Mouse (Mus musculus) midbrain, embryonic 16.5 days (tissue): ENCODE data around the gene Plpp4. TPM values are rescaled to one million over a fixed set of nuclear protein-coding genes. Genes with fewer than 3 reads are reported as not detected.
A peak's percentile ranks its signal among the peaks of the same experiment; 100 is the strongest.

ENCODE experiments used
- ATAC-seq: fragments of 200-750 bp; cut with Nextera tagmentation; 2 replicates; pipeline ENCODE4 v1.8.0; 2017; ENCODE audit warnings: moderate TSS enrichment
- H3K27ac ChIP-seq: fragments of 300-500 bp; sonication (generic); 2 replicates; pipeline ENCODE4 v1.5.1; 2014; ENCODE audit warnings: mild to moderate bottlenecking, low read length, mixed read lengths
- H3K27me3 ChIP-seq: fragments of 300-500 bp; sonication (generic); 2 replicates; pipeline ENCODE4 v1.6.1; 2014; ENCODE audit warnings: low read depth, low read length, mixed read lengths; ENCODE audit not compliant: control insufficient read depth, insufficient read depth
- H3K36me3 ChIP-seq: fragments of 300-500 bp; sonication (generic); 2 replicates; pipeline ENCODE4 v1.6.1; 2014; ENCODE audit warnings: mild to moderate bottlenecking, low read length, moderate library complexity, mixed read lengths; ENCODE audit not compliant: control insufficient read depth, insufficient read depth
- H3K4me1 ChIP-seq: fragments of 300-500 bp; sonication (generic); 2 replicates; pipeline ENCODE4 v1.6.1; 2014; ENCODE audit warnings: mild to moderate bottlenecking, low read length, mixed read lengths; ENCODE audit not compliant: control insufficient read depth, insufficient read depth
- H3K4me2 ChIP-seq: fragments of 300-500 bp; sonication (generic); 2 replicates; pipeline ENCODE4 v1.6.1; 2014; ENCODE audit warnings: mild to moderate bottlenecking, low read length, mixed read lengths
- H3K4me3 ChIP-seq: fragments of 300-500 bp; sonication (generic); 2 replicates; pipeline ENCODE4 v1.5.1; 2014; ENCODE audit warnings: low read depth, mild to moderate bottlenecking, low read length, moderate library complexity, mixed read lengths
- H3K9ac ChIP-seq: fragments of 300-500 bp; sonication (generic); 2 replicates; pipeline ENCODE4 v1.6.1; 2014; ENCODE audit warnings: low read depth, low read length, mixed read lengths
- H3K9me3 ChIP-seq: fragments of 300-500 bp; sonication (generic); replicated peaks from 2 replicates; pipeline ENCODE4 v1.6.1; 2014; ENCODE audit warnings: mild to moderate bottlenecking, low read length, mixed read lengths; ENCODE audit not compliant: control insufficient read depth, poor library complexity, severe bottlenecking
- WGBS: fragments of 180-500 bp; shearing (Covaris S2); extraction: QIAGEN DNeasy Blood & Tissue Kit; methylation state at CpG from one replicate; pipeline ENCODE4 v1.1.7; 2014; 5-methylcytosine and 5-hydroxymethylcytosine counted together
- polyA plus RNA-seq: library from polyadenylated mRNA; unstranded; fragments of >200 nt; fragmentation: Nextera tagmentation; extraction: Ambion mirVana; gene quantifications from 2 replicates; pipeline ENCODE4 v1.2.1, GENCODE M21; 2015

The Plpp4 gene
- polyA plus RNA-seq, 1 experiment from 2014 or later, result 11.9 TPM

DNA sequence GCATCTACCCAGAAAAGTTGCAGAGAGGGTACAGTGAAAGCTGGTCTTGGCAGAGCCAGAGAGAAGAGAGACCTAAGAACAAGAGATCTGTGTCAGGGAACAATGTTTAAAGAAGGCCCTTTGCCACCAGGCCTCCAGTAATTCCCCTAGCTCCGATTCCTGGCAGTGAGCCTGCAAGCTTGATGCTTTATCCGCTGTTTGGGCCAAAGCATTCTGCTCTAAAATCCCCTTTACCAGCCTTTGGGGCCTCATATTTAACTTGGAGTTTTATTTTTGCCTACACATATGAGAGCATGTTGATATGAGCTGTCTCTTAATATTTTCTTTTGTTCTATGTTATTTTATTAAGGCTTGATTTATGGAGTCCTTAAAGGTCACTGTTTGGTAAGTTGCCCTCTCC, 57.1 kb downstream of the Plpp4 start:
- peaks cover 2% of the 10 kb centered on the region; the same call in 1 of the 2 replicates for H3K4me1 ChIP-seq

DNA sequence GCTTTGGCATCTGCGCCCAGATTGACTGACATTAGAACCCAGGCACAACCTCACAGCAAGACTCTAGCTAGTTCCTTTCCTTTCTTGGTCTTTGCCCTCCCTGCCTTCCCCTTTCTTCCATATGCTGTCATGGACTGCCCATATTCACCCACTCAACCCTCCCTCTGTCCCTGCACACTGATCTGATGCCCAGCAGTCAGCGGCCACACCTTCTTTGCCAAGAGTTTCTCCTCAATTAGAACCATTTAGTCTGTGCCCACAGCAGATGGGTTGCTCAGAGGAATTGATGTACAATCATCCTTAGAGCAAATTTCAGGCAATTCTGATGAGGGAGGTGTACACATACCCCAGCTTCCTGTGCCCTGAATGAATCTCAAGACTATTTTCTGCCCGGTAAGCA, 83.3 kb downstream of the Plpp4 start:
- no peak overlapping the region for H3K27ac ChIP-seq
- no peak for ATAC-seq
- H3K36me3 ChIP-seq, result no peaks in the 10 kb centered on the region
- H3K4me2 ChIP-seq, result no peak overlapping the region
- no peaks in the 10 kb centered on the region for H3K4me1 ChIP-seq
- no peaks in the 10 kb centered on the region for H3K27me3 ChIP-seq
- H3K4me3 ChIP-seq, result no peak overlapping the region
- WGBS, result 94% methylated on average over 3 of the region's 3 CpGs
- 0 out of 2 replicates have a peak, but pooled peaks cover 2% of the 10 kb centered on the region for H3K9me3 ChIP-seq
- H3K9ac ChIP-seq, result no peak overlapping the region

More for the DNA sequence above, 57.1 kb downstream of the Plpp4 start:
- no peak for ATAC-seq
- Histone ChIP-seq H3K27me3 (no peaks in the 10 kb centered on the region), H3K4me3 (no peak overlapping the region), H3K9me3 (no peaks in the 10 kb centered on the region), H3K27ac (no peak overlapping the region), H3K36me3 (no peaks in the 10 kb centered on the region), H3K4me2 (no peak overlapping the region), H3K9ac (no peak overlapping the region)
- WGBS, result 54% methylated on average over 2 of the region's 2 CpGs

DNA sequence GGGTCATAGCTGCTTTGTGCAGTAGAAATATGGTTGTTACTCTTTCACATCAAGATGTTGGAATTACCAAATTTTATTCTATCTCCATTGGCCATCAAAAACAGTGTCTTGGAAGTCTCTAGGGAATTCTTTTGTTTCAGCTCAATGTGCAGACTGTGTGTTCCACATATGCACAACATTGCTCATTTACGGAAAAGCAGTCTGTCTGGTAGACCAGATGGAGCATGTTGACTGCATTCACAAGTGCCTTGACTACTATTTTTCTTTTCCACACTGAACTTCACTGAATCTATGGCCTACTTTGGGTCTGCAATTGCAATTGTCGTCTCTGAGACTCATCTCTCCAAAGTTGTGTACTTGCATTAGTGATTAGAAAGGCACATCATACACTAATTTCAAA, 98.7 kb downstream of the Plpp4 start:
- Histone ChIP-seq H3K4me2 (no peak overlapping the region), H3K4me1 (no peaks in the 10 kb centered on the region), H3K9ac (no peak overlapping the region), H3K27ac (no peak overlapping the region), H3K27me3 (no peaks in the 10 kb centered on the region), H3K9me3 (no peaks in the 10 kb centered on the region), H3K4me3 (no peak overlapping the region), H3K36me3 (no peaks in the 10 kb centered on the region)
- WGBS, result 95% methylated on average over 2 of the region's 2 CpGs
- ATAC-seq, result no peak

DNA sequence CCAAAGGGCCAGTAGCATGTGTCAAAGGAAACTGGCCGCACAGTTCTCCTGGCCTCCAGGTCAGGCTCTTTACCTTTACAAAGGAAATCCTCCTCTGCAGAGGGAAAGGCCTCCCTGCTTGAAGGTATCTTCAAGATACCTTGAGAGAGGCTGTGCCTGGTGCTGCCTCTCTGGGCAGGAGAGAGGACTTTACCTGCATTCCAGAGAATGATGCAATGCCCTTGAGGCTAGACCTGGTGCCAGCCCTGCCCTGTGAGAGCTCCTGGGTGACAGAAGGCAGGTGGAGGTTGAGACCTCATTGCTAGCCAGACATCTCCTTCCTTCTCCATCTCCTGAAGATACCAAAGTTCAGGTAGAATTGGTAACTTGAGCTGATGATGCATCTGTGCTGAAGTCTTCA, 118.5 kb downstream of the Plpp4 start:
- ATAC-seq, result no peak
- H3K36me3 ChIP-seq, result no peaks in the 10 kb centered on the region

DNA sequence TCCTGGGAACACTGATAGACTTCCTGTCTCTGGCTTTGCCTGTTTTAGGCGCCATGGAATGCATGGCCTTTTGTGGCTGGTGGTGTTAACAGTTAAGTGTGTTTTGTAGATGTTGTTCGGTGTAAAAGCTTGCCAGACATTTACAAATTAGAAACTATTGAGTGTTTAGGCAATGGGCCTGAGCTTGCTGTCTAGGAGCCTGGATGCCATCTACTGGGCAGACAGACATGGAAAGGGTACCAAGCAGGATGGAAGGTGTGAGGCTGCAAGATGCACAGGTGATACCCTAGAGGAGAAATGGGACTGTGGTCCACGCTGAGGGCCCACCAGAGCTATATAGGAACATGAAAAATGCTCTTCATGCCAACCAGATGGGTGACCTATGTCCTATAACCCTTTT, 128.3 kb downstream of the Plpp4 start:
- Histone ChIP-seq H3K9me3 (no peaks in the 10 kb centered on the region; the same call in 1 of the 2 replicates), H3K27ac (no peak overlapping the region), H3K9ac (no peak overlapping the region), H3K4me1 (no peaks in the 10 kb centered on the region), H3K27me3 (no peaks in the 10 kb centered on the region), H3K36me3 (no peaks in the 10 kb centered on the region), H3K4me3 (no peak overlapping the region), H3K4me2 (no peak overlapping the region)
- WGBS, result 72% methylated on average over 3 of the region's 3 CpGs
- ATAC-seq, result no peak

More for the DNA sequence above, 118.5 kb downstream of the Plpp4 start:
- WGBS, result 86% methylated on average over 1 of the region's 1 CpGs
- Histone ChIP-seq H3K4me2 (no peak overlapping the region), H3K4me3 (no peak overlapping the region), H3K27ac (no peak overlapping the region), H3K9ac (no peak overlapping the region), H3K9me3 (no peaks in the 10 kb centered on the region), H3K27me3 (no peaks in the 10 kb centered on the region), H3K4me1 (no peaks in the 10 kb centered on the region)

DNA sequence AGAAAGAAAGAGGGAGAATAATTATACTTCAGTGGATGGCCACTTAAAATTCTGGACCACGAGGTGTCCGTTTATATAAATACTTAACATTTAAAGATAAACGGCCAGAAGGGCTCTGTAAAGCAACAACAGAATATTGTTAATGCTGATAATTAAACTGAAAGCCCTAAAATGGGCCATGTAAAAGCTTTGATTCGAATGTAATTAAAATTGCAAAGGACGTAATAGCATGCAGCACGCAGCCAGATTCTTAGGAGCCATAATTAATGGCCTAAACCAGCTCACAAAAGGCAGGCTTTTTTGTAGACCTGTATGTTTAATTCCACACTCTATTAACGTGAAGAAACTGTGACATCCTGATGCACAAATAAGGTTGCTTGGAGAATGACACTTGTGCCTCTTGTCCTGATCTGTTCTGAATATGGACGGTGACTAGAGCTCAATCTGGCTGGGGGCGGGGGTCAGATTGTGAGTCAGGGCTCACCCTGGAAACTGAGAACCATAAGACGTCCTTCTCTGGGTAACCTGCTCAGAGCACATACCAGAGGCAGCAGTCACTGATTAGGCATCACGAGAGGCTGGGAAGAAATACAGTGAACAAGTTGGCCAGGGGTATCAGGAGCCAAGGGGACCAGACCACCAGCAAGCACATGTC, 136.1 kb downstream of the Plpp4 start:
- H3K9ac ChIP-seq, result no peak overlapping the region
- no peak for ATAC-seq
- 0 out of 2 replicates have a peak overlapping the region, but pooled peaks have one; percentile 32 for H3K27ac ChIP-seq
- H3K27me3 ChIP-seq, result no peaks in the 10 kb centered on the region
- H3K4me3 ChIP-seq, result no peak overlapping the region
- H3K4me1 ChIP-seq, result no peaks in the 10 kb centered on the region
- H3K4me2 ChIP-seq, result no peak overlapping the region
- WGBS, result 39% methylated on average over 11 of the region's 11 CpGs
- H3K9me3 ChIP-seq, result no peaks in the 10 kb centered on the region; the same call in 1 of the 2 replicates
- H3K36me3 ChIP-seq, result no peaks in the 10 kb centered on the region

DNA sequence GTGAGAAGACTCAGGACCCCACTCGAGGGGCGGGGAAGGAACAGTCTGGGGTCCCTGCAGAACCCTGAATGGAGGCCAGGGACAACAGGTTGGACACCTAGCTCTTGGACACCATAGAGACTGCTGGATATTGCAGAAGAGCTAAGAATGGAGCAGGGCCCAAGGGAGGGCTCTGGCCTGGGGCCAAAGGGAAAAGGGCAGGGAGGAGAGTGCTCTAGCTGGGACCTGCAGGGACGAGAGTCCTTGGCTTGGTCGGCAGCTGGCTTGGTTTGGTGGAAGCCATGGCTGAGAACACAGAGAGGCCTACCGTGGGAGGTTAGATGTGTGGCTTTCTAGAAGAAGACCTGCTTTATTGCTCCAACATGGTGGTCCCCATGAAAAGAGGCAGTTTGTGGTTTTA, 139.7 kb downstream of the Plpp4 start:
- no peaks in the 10 kb centered on the region for H3K4me1 ChIP-seq
- H3K27ac ChIP-seq, result no peak overlapping the region
- no peak overlapping the region for H3K9ac ChIP-seq
- no peaks in the 10 kb centered on the region for H3K9me3 ChIP-seq
- no peak for ATAC-seq
- WGBS, result 88% methylated on average over 5 of the region's 5 CpGs
- no peak overlapping the region for H3K4me3 ChIP-seq
- H3K4me2 ChIP-seq, result no peak overlapping the region
- no peaks in the 10 kb centered on the region for H3K36me3 ChIP-seq
- H3K27me3 ChIP-seq, result no peaks in the 10 kb centered on the region

DNA sequence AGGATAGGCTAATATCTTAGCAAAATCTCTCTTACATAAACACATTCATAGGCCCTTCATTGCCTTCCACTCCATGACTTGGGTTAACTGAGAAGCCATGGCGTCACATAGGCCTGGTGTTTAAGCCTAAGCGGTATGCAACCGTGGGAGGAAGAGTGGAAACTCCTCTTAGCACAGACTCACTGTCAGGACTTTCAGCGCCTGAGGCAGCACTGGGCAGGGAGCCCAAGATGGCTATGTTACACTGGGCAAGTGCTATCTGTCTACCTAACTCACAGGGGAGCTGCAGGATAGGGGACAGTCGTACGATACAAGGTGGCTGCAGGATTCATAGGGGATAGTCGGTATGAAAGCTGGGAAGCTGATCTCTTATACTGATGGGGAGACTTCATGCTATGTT, 142.2 kb downstream of the Plpp4 start:
- Histone ChIP-seq H3K36me3 (no peaks in the 10 kb centered on the region), H3K27ac (no peak overlapping the region), H3K9me3 (no peaks in the 10 kb centered on the region), H3K27me3 (no peaks in the 10 kb centered on the region), H3K9ac (no peak overlapping the region), H3K4me2 (no peak overlapping the region), H3K4me1 (peaks cover 15% of the 10 kb centered on the region), H3K4me3 (no peak overlapping the region)
- ATAC-seq, result no peak
- WGBS, result 86% methylated on average over 7 of the region's 7 CpGs

DNA sequence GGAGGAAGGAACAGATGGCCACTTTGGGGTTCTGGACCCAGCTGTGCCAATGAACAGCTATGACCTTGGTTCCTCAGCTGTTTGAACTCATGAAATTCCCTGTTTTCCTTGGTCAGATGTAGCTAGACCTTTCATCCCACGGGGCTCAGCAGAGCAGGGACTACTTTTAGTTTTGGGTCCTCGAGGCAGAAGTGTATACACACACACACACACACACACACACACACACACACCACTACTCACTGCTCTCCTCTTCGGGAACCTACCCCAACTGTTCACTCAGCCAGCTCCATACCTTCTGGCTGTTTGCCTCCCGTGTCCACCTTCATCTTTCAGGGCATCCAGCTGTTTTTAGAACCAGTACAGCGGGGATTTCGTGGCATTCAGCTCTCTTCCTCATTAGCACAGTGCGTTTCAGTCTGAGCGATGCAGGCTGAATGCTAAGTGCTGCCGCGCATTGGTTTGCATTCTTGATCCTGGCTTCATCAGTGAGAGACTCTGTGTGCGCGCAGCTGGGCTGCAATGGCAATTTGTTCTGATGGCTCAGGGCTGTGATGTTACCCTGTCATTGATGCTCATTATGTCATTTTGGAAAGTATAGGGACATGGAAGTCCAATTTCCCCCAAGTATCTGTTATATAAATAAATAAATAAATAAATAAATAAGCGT, 146.0 kb downstream of the Plpp4 start:
- peak; percentile 78 for ATAC-seq
- Histone ChIP-seq H3K4me2 (peak overlapping the region; percentile 38), H3K27ac (peak overlapping the region; percentile 64), H3K4me1 (peaks cover 32% of the 10 kb centered on the region), H3K27me3 (no peaks in the 10 kb centered on the region), H3K9ac (no peak overlapping the region), H3K9me3 (no peaks in the 10 kb centered on the region), H3K36me3 (no peaks in the 10 kb centered on the region), H3K4me3 (no peak overlapping the region)
- 19% methylated on average over 13 of the region's 13 CpGs for WGBS
